Mouse (Mus musculus): Measurements from ENCODE around the gene Klf13. TPM values are rescaled to one million over a fixed set of nuclear protein-coding genes. Genes with fewer than 3 reads are reported as not detected.

Gene Klf13
- total and polyA plus RNA-seq, 3 experiments: 1.7 to 9.7 (median 3.7) TPM

DNA sequence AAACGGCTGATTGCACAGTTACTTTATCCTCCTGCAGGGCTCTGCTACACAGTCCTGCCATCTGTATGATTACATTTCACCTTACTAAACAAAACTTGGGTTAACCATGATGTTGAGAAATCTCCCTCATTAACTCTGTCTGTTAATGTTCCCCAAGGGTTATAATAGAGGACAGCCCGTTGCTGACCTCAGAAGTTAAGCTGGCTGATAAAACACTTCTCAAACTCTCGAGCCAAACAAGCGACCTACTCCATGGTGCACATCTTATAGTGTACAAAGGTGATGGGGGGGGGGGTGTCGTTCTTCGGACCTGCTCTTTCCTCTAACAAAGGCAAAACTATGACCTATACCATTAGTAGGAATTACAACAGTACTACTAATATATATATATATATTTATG, 67.0 kb downstream of the Klf13 start:
- dilution Hi-C loops (cut with MboI; ENCODE audit: extremely low pct_ligation_motif_present, extremely low pct_unique_long_range_greater_than_20kb, low sequenced_read_pairs): no loop called here
- TF ChIP-seq RCOR1 (conservative IDR thresholded peaks at IDR 0.05; ENCODE audit: low read depth, low read length) (no peak), ELF1 (IDR thresholded peaks at IDR 0.05; ENCODE audit: low read depth, low read length) (no peak), KAT2A (IDR thresholded peaks at IDR 0.05; ENCODE audit: insufficient replicate concordance, low read length) (no peak), MYC (IDR thresholded peaks at IDR 0.05; ENCODE audit: low read depth, low read length) (no peak), IRF4 (IDR thresholded peaks at IDR 0.05; ENCODE audit: low read depth, low read length) (no peak), SIN3A (IDR thresholded peaks at IDR 0.05; ENCODE audit: low read length) (no peak), EP300 (IDR thresholded peaks at IDR 0.05; ENCODE audit: low read length) (no peak), E2F4 (IDR thresholded peaks at IDR 0.05; ENCODE audit: insufficient replicate concordance, low read depth, low read length) (no peak), JUN (IDR thresholded peaks at IDR 0.05; ENCODE audit: insufficient read depth, low read depth, low read length) (no peak), RAD21 (IDR thresholded peaks at IDR 0.05; ENCODE audit: low read depth, low read length) (no peak), CHD1 (IDR thresholded peaks at IDR 0.05; ENCODE audit: low read depth, low read length) (no peak), USF2 (conservative IDR thresholded peaks at IDR 0.05; ENCODE audit: low read depth, low read length) (no peak), MAZ (IDR thresholded peaks at IDR 0.05; ENCODE audit: low read depth, low read length) (no peak)
- no peak for DNase-seq (ENCODE audit: extremely low read depth)

DNA sequence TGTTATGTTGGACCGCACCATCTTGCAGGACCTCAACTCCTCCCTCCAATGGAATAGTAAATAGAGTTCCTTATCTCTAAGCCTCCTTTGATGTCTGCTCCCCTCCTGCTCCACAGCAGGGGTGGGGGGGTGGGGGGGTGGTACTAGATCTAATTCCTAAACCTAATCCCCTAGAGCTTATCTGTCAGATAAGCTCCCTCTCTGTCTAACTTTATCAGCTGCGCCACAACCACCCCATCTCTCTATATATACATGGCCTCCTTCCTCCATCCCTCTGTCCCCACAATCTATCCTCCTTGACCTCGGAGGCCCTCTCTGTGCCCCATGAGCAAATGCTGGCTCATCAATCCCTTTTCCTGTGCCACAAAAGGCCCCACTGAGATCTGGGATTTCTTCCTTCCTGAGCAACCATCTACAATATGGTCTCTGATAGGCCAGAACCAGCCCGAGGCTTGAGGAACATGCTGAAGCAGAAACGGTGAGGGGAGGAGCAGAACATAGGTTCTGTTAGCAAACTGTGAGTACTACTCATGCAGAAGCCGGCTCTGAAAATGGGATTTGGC, 70.3 kb downstream of the Klf13 start:
- Histone ChIP-seq H3K4me1 (ENCODE audit: control insufficient read depth in 1 of 2, insufficient read depth in 2 of 2) (no peaks in the 10 kb centered on the region), H3K9ac (ENCODE audit: insufficient read depth, low read depth) (no peak overlapping the region), H3K27me3 (replicated peaks) (no peaks in the 10 kb centered on the region), H3K9me3 (replicated peaks; ENCODE audit: low read length) (no peaks in the 10 kb centered on the region), H3K36me3 (replicated peaks in 1 of 2; ENCODE audit: control insufficient read depth in 1 of 2, insufficient read depth in 1 of 2, low read length in 1 of 2) (no peaks in the 10 kb centered on the region), H3K27ac (ENCODE audit: insufficient read depth, low read depth) (no peak overlapping the region), H3K79me2 (replicated peaks; ENCODE audit: control insufficient read depth, extremely low read depth, insufficient read depth, poor library complexity, severe bottlenecking) (no peaks in the 10 kb centered on the region), H3K4me2 (ENCODE audit: insufficient read depth, low read depth, poor library complexity, severe bottlenecking) (no peak overlapping the region), H3K4me3 (replicated peaks in 1 of 3; ENCODE audit: low read depth in 2 of 3, low read length in 2 of 3, poor library complexity in 1 of 3) (no peak overlapping the region)
- TF ChIP-seq IRF4 (IDR thresholded peaks at IDR 0.05; ENCODE audit: low read depth, low read length) (no peak), USF2 (conservative IDR thresholded peaks at IDR 0.05; ENCODE audit: low read depth, low read length) (no peak), MYC (IDR thresholded peaks at IDR 0.05; ENCODE audit: low read depth, low read length) (no peak), SIN3A (IDR thresholded peaks at IDR 0.05; ENCODE audit: low read length) (no peak), GABPA (IDR thresholded peaks at IDR 0.05; ENCODE audit: insufficient replicate concordance, low read depth, low read length) (no peak), USF1 (IDR thresholded peaks at IDR 0.05; ENCODE audit: low read depth, low read length) (no peak), MAZ (IDR thresholded peaks at IDR 0.05; ENCODE audit: low read depth, low read length) (no peak), TCF12 (IDR thresholded peaks at IDR 0.05; ENCODE audit: low read depth, low read length) (no peak), E2F4 (IDR thresholded peaks at IDR 0.05; ENCODE audit: insufficient replicate concordance, low read depth, low read length) (no peak), HCFC1 (IDR thresholded peaks at IDR 0.05; ENCODE audit: low read depth, low read length) (no peak), POLR2A (IDR thresholded peaks at IDR 0.05; ENCODE audit: low read depth, low read length) (no peak), NRF1 (IDR thresholded peaks at IDR 0.05; ENCODE audit: low read depth, low read length) (no peak), PAX5 (IDR thresholded peaks at IDR 0.05; ENCODE audit: low read length) (no peak), POLR2AphosphoS2 (IDR thresholded peaks at IDR 0.05; ENCODE audit: low read depth, low read length) (no peak), RAD21 (IDR thresholded peaks at IDR 0.05; ENCODE audit: low read depth, low read length) (no peak), NELFE (IDR thresholded peaks at IDR 0.05; ENCODE audit: low read depth, low read length) (no peak), JUN (IDR thresholded peaks at IDR 0.05; ENCODE audit: insufficient read depth, low read depth, low read length) (no peak), SMC3 (IDR thresholded peaks at IDR 0.05; ENCODE audit: low read depth, low read length) (no peak)
- DNase-seq (ENCODE audit: extremely low read depth): no peak
- in situ Hi-C loops (cut with MboI; ENCODE audit: low pct_ligation_motif_present, low pct_unique_long_range_greater_than_20kb, low sequenced_read_pairs) (no loop called here), dilution Hi-C loops (cut with MboI; ENCODE audit: extremely low pct_ligation_motif_present, extremely low pct_unique_long_range_greater_than_20kb, low sequenced_read_pairs) (no loop called here)

More for the DNA sequence above, 67.0 kb downstream of the Klf13 start:
- no peak overlapping the region for H3K9ac ChIP-seq (ENCODE audit: insufficient read depth, low read depth)
- in situ Hi-C loops (cut with MboI; ENCODE audit: low pct_ligation_motif_present, low pct_unique_long_range_greater_than_20kb, low sequenced_read_pairs): no loop called here
- no peak overlapping the region for H3K27ac ChIP-seq (ENCODE audit: insufficient read depth, low read depth)
- H3K9me3 ChIP-seq (replicated peaks; ENCODE audit: low read length): no peaks in the 10 kb centered on the region
- H3K79me2 ChIP-seq (replicated peaks; ENCODE audit: control insufficient read depth, extremely low read depth, insufficient read depth, poor library complexity, severe bottlenecking): no peaks in the 10 kb centered on the region
- H3K4me1 ChIP-seq (ENCODE audit: control insufficient read depth in 1 of 2, insufficient read depth in 2 of 2): no peaks in the 10 kb centered on the region
- no peak overlapping the region for H3K4me2 ChIP-seq (ENCODE audit: insufficient read depth, low read depth, poor library complexity, severe bottlenecking)
- no peaks in the 10 kb centered on the region for H3K27me3 ChIP-seq (replicated peaks)
- no peaks in the 10 kb centered on the region for H3K36me3 ChIP-seq (replicated peaks in 1 of 2; ENCODE audit: control insufficient read depth in 1 of 2, insufficient read depth in 1 of 2, low read length in 1 of 2)
- H3K4me3 ChIP-seq (replicated peaks in 1 of 3; ENCODE audit: low read depth in 2 of 3, low read length in 2 of 3, poor library complexity in 1 of 3): no peak overlapping the region

Data from CH12.LX (cell line).